Mouse (Mus musculus) natural killer cell, adult 2 months (primary cell): ENCODE results near the gene Pola2.
A peak's percentile ranks its signal among the peaks of the same experiment; 100 is the strongest.

ENCODE experiments used
- DNase-seq, 2 experiments: peaks; one replicate each; pipeline ENCODE4 v3.0.0; 2022; ENCODE audit warnings: low spot score in 2 of 2

Gene Pola2

DNA sequence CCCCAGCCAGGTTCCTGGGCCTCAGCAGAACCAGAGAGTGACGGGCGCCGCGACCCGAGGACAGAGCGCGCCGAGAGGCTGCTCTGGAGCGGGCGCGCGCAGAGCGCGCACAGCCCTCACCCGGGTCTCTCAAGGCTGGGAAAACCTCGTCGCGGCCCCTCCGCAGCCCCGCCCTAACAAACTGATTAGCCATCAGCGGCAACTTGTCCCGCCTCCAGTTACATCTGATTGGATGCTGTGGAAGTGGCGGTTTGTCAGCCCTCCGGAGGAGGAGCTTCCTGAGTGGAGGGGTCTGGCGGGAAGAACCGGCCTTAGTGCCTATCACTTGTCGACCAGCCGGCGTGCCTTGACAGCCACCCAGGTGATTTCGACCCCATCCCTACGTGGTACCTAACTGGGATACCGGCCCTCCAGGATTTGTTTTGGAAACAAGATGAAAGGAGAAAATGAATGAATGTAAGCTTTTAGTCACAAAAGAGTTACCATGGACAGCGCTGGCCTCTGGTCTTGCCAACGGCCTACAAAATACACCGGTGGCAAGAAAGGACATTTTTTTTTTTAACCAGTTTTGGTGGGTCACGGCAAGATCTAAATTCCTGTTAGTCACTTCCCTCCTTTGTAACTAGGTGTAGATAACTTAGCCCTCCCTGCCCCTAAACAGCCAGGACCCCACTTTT lies 69.9 kb downstream of the Pola2 start, which contains the start of gene Tigd3:
Gene Tigd3, minus strand, starts transcription at position 148 of the 677 bp plus-strand sequence.
- peak; percentile 79 to 84 for DNase-seq

DNA sequence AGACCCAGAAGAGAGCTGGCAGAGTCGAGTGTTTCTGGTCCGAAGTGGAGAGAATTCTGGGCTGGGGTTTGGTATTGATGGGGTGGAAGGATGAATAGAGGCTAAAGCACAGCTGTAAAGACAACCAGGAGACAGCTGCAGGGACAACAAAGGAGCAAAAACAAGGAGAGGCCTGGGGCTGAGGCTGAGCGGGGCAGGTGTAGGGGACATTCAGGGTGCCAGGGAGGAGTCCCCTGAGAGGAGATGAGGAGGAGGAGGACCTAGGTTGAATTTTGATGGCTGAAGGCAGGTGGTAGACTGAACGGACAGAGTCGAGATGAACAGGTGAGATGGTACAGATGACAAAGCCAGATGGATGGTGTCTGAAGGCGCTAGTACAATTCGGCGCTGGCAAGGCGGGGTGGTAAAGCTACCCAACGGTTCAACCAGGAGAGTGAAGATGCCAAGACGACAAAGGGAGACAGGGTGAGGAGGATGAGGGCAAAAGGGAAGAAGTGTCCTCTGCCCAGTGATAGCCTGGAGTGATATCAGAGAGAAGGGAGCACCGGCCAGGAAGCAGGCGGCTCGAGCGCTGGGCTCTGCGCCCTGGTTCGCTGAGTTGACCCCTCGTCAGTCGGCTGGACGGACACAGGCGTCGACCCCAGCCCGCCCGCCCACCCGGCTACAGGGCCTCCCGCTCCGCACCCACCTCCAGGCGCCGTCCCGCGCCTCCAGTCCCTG lies 70.6 kb downstream of the Pola2 start:
- no peak for DNase-seq

DNA sequence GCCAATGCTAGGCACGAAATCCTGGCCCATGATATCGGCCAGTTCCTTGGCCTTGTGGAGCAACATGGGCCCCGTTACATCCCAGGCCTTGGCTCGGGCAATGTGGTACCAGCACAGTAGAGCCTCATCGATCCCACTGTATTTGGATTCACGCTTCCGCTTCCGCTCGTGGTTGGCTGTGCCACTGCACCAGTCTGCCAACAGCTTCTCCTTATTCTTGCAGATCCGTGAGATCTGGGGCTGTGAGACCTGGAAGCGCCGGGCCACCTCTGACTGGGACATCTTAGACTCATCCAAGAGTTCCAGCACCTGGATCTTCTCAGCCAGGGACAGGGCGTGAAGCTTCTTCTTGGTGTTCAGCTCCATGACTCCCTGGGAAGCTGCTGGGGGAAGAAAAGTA lies 71.3 kb downstream of the Pola2 start:
- no peak for DNase-seq

DNA sequence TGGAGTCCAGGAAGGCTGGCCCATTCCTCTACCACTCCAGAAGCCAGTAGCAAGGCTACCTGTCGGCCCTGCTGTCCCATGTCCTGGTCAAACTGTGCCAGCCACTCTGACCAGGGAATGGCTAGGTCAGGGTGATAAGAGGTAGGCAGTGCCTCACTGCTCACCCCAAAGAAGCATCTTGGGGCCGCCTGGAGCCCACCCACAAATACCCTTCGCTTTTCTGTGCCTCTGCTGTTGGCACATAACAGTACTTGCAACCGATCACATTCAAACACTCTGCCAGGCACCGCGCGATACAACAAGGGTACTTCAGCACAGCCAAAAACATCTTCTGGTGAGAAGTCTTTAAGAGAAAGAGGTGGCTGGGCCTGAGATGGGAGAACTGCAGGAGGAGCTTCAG lies 71.7 kb downstream of the Pola2 start:
- no peak for DNase-seq

DNA sequence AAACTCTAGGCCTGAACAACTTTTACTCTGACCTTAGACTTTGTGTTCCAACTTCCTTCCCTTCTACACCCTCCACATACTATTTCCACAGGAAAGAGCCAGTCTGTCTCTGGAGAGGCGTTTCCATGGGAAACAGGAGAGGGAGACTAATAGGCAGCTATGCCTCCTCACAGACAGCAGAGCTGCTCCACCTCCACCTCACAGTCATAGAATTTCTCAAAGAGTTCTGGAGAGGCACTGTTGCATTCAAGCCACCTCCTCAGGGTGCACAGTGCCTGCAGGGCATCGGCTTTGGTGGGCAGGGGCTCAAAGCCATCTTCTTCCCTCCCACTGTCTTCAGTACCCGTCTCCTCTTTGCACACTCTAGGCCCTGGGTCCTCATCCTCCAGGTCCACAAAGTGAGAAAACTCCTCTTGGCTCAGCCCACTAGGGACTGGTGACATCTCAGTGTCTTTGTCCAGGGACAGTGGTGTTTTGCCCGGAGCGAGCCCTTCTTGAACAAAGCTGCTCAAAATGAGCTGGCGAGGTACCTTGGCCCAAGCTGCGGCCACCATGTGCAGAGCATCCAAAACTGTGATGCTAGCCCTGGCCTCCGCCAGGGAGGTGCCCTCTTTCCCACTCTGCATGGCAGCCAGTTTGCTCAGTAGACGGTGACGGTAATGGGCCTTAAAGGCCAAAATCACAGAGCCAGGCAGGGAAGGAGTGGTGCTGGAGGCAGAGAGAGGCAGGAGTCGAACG lies 72.3 kb downstream of the Pola2 start:
- DNase-seq: no peak
